16 mouse cellular contexts compared by ENCODE assay signal in the genomic region with DNA sequence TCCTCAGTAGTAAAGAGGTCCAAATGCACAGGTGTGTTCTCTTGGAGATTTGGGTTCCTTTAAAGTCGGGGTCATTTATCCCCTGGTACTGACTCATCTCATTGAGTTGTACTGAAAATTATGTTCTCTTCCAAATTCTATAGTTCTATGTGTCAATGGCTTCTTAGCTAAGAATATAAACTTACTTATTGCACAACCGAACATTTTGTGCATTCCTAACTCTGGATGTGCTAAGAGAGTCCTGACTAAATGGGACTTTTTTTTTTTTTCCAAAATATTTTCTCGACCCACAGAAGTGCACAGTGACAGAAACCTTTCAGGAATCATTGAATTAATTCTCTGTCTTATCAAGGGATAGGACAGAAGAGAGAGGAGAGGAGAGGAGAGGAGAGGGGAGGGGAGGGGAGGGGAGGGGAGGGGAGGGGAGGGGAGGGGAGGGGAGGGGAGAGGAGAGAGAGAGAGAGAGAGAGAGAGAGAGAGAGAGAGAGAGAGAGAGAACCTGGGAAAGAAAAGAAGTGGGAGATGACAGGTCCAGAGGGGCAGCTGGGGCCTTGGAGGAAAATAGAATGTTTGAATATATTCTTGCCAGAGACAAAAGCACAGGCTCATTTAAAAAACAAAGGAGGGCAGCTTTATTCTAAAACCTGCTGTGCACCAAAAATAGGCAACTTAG.
DNase-seq lines count a peak whose midpoint lies in the region; ATAC-seq and TF ChIP-seq lines count a peak whose summit lies in the region.
"Had no signal": no experiment of that assay in that cellular context is flagged by ENCODE, and none has a peak within 500 bp of the region (broad histone marks: within the 10 kb centered on the region; RNA-seq: fewer than 3 reads in every experiment).

No protein-coding gene starts in this region.

- peak; percentile 67 for DNase-seq in lung, postnatal 0 days (ENCODE audit: low spot score)
- DNase-seq in lung, postnatal 4 days = no peak
- DNase-seq in midbrain, embryonic 11.5 days (ENCODE audit: low spot score, missing footprints) = no peak
- DNase-seq in left cerebral cortex, adult 8-10 months (ENCODE audit: low spot score in 2 of 2) = no peak
- DNase-seq: adrenal gland, adult 2 months; heart, adult 18-20 months; thymus, postnatal 4 days had no signal

- no peak overlapping the region for H3K4me2 ChIP-seq in lung, postnatal 0 days (replicated peaks; ENCODE audit: low read depth, low read length)
- peak overlapping the region; percentile 32 for H3K4me2 ChIP-seq in forebrain, embryonic 16.5 days (ENCODE audit: low read length)
- peak overlapping the region; percentile 29; the same call in 1 of the 2 replicates for H3K4me2 ChIP-seq in midbrain, embryonic 11.5 days
- H3K4me2 ChIP-seq in liver, embryonic 12.5 days = no peak overlapping the region
- H3K4me2 ChIP-seq: embryonic facial prominence, embryonic 12.5 days; limb, embryonic 15.5 days; lung, embryonic 15.5 days had no signal

- H3K9ac ChIP-seq in lung, postnatal 0 days (replicated peaks; ENCODE audit: low read depth) = no peak overlapping the region
- H3K9ac ChIP-seq in forebrain, embryonic 16.5 days (replicated peaks; ENCODE audit: low read depth, low read length) = 0 out of 2 replicates have a peak overlapping the region, but pooled peaks have one; percentile 24
- peak overlapping the region; percentile 16; the same call in 1 of the 2 replicates for H3K9ac ChIP-seq in midbrain, embryonic 11.5 days (ENCODE audit: low read length)
- no peak overlapping the region for H3K9ac ChIP-seq in liver, embryonic 12.5 days
- H3K9ac ChIP-seq: embryonic facial prominence, embryonic 12.5 days; limb, embryonic 15.5 days; lung, embryonic 15.5 days had no signal

- TF ChIP-seq CTCF in lung, postnatal 0 days (IDR thresholded peaks at IDR 0.05) = no peak

- no peaks in the 10 kb centered on the region for H3K4me1 ChIP-seq in lung, postnatal 0 days (ENCODE audit: insufficient read depth, low read depth, low read length)
- H3K4me1 ChIP-seq in forebrain, embryonic 16.5 days (replicated peaks; ENCODE audit: control insufficient read depth, insufficient read depth, low read length) = peaks cover 23% of the 10 kb centered on the region
- peaks cover 4% of the 10 kb centered on the region; the same call in 1 of the 2 replicates for H3K4me1 ChIP-seq in midbrain, embryonic 11.5 days (ENCODE audit: control insufficient read depth, insufficient read depth, low read length)
- no peaks in the 10 kb centered on the region for H3K4me1 ChIP-seq in liver, embryonic 12.5 days
- H3K4me1 ChIP-seq: embryonic facial prominence, embryonic 12.5 days; limb, embryonic 15.5 days; lung, embryonic 15.5 days had no signal

- 46% methylated on average over 3 of the region's 3 CpGs for WGBS in lung, postnatal 0 days
- 62% methylated on average over 3 of the region's 3 CpGs for WGBS in forebrain, embryonic 16.5 days
- WGBS in midbrain, embryonic 11.5 days = 77% methylated on average over 3 of the region's 3 CpGs
- WGBS in liver, embryonic 12.5 days (ENCODE audit: insufficient replicate concordance) = 54% methylated on average over 3 of the region's 3 CpGs

- no peak for ATAC-seq in lung, postnatal 0 days
- no peak for ATAC-seq in forebrain, embryonic 16.5 days
- peak; percentile 58 for ATAC-seq in midbrain, embryonic 11.5 days (ENCODE audit: low FRiP score)
- no peak for ATAC-seq in liver, embryonic 12.5 days
- no peak for ATAC-seq in monocyte, adult 5-6 weeks (replicated peaks; ENCODE audit: insufficient number of reproducible peaks, low FRiP score, low TSS enrichment, poor library complexity, severe bottlenecking)
- ATAC-seq: inflammation-experienced regulatory T-cells, adult 6 months; Patski had no signal

- H3K9me3 ChIP-seq in lung, postnatal 0 days (ENCODE audit: low read length) = no peaks in the 10 kb centered on the region
- H3K9me3 ChIP-seq in forebrain, embryonic 16.5 days (ENCODE audit: control insufficient read depth, low read length) = no peaks in the 10 kb centered on the region
- no peaks in the 10 kb centered on the region for H3K9me3 ChIP-seq in midbrain, embryonic 11.5 days (ENCODE audit: control insufficient read depth, low read length)
- H3K9me3 ChIP-seq in liver, embryonic 12.5 days (replicated peaks) = no peaks in the 10 kb centered on the region
- H3K9me3 ChIP-seq: embryonic facial prominence, embryonic 12.5 days; limb, embryonic 15.5 days; lung, embryonic 15.5 days had no signal

- TF ChIP-seq EP300 in lung, postnatal 0 days (IDR thresholded peaks at IDR 0.05) = no peak

- no peaks in the 10 kb centered on the region for H3K27me3 ChIP-seq in lung, postnatal 0 days (replicated peaks; ENCODE audit: insufficient read depth, low read length)
- H3K27me3 ChIP-seq in forebrain, embryonic 16.5 days (replicated peaks; ENCODE audit: control insufficient read depth, insufficient read depth, low read length) = no peaks in the 10 kb centered on the region
- no peaks in the 10 kb centered on the region for H3K27me3 ChIP-seq in midbrain, embryonic 11.5 days (ENCODE audit: control insufficient read depth, insufficient read depth, low read length)
- H3K27me3 ChIP-seq in liver, embryonic 12.5 days (replicated peaks) = no peaks in the 10 kb centered on the region
- H3K27me3 ChIP-seq: embryonic facial prominence, embryonic 12.5 days; limb, embryonic 15.5 days; lung, embryonic 15.5 days; Patski had no signal

- no peak overlapping the region for H3K4me3 ChIP-seq in lung, postnatal 0 days (ENCODE audit: low read depth, low read length)
- H3K4me3 ChIP-seq in forebrain, embryonic 16.5 days (replicated peaks; ENCODE audit: low read length) = no peak overlapping the region
- peak overlapping the region; percentile 8; the same call in 1 of the 2 replicates for H3K4me3 ChIP-seq in midbrain, embryonic 11.5 days (ENCODE audit: low read depth, low read length)
- no peak overlapping the region for H3K4me3 ChIP-seq in liver, embryonic 12.5 days
- H3K4me3 ChIP-seq: embryonic facial prominence, embryonic 12.5 days; limb, embryonic 15.5 days; lung, embryonic 15.5 days had no signal

- no peaks in the 10 kb centered on the region for H3K36me3 ChIP-seq in lung, postnatal 0 days (ENCODE audit: insufficient read depth, low read length)
- no peaks in the 10 kb centered on the region for H3K36me3 ChIP-seq in forebrain, embryonic 16.5 days (ENCODE audit: control insufficient read depth, insufficient read depth)
- H3K36me3 ChIP-seq in midbrain, embryonic 11.5 days (ENCODE audit: control insufficient read depth, insufficient read depth, low read length) = no peaks in the 10 kb centered on the region
- no peaks in the 10 kb centered on the region for H3K36me3 ChIP-seq in liver, embryonic 12.5 days
- H3K36me3 ChIP-seq: embryonic facial prominence, embryonic 12.5 days; limb, embryonic 15.5 days; lung, embryonic 15.5 days had no signal

- H3K27ac ChIP-seq in lung, postnatal 0 days (ENCODE audit: low read length) = no peak overlapping the region
- peak overlapping the region; percentile 75 for H3K27ac ChIP-seq in forebrain, embryonic 16.5 days (ENCODE audit: low read length)
- H3K27ac ChIP-seq in midbrain, embryonic 11.5 days (ENCODE audit: low read depth, low read length) = no peak overlapping the region
- no peak overlapping the region for H3K27ac ChIP-seq in liver, embryonic 12.5 days
- H3K27ac ChIP-seq: embryonic facial prominence, embryonic 12.5 days; kidney, postnatal 0 days; limb, embryonic 15.5 days; lung, embryonic 15.5 days had no signal

Comparison
In these comparisons a context has a peak if more than half of its experiments do, and no peak if none do; other contexts are left out.
1. H3K4me2 ChIP-seq: peak in forebrain, embryonic 16.5 days (single experiment) and midbrain, embryonic 11.5 days (single experiment); none in lung, postnatal 0 days (single experiment) and liver, embryonic 12.5 days (single experiment).
2. H3K9ac ChIP-seq: peak in forebrain, embryonic 16.5 days (single experiment) and midbrain, embryonic 11.5 days (single experiment); none in lung, postnatal 0 days (single experiment) and liver, embryonic 12.5 days (single experiment).